Comparison of ENCODE assay signal across 8 mouse cellular contexts in the genomic region with DNA sequence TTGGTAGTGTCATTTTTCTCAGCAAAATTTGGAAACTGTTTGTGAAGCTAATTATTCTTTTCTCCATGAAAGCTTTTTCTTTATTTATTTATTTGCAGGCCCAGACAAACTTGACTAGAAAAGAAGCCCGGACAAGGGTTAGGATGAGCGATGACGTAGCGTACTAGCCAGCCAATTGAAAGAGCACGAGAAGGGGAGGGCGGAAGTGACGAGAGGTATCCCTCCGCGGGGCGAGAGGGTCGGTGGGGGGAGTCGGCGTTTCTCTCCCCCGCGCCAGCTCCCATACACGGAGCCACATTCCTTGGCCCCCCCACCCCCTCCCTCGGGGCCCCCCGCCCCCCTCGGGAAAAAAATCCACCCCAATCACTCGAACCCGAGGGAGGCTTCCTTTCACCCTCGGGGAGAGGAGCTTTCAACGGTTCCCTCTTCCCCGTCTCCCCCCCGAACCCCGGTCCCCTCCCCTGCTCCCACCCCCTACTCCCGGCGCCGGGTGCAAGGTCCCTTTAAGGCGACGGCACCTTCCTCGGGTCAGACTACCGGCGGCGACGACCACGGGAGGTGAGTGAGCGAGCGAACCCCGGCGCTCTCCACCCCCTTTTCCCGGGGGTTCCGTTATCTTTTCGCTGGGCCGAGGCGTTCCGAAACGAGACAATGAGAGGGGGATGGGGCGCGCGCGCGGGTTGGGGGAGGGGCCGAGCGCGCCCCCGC. TPM values are rescaled to one million over a fixed set of nuclear protein-coding genes. Genes with fewer than 3 reads are reported as not detected.
A peak's percentile ranks its signal among the peaks of the same experiment; 100 is the strongest.
DNase-seq lines count a peak whose midpoint lies in the region; ATAC-seq lines count a peak whose summit lies in the region.

A gene (plus strand): TSS at position 385 of the 708 bp plus-strand sequence.

- peak within 1 kb of the TSS; percentile 64 for H3K4me3 ChIP-seq in hindbrain, embryonic 11.5 days (ENCODE audit: low read depth, low read length)

- H3K36me3 ChIP-seq in hindbrain, embryonic 11.5 days (ENCODE audit: control insufficient read depth, insufficient read depth, low read length) = no peaks in the 10 kb centered on the region

- H3K9me3 ChIP-seq in hindbrain, embryonic 11.5 days (ENCODE audit: control insufficient read depth, low read length) = no peaks in the 10 kb centered on the region

- H3K27ac ChIP-seq in hindbrain, embryonic 11.5 days (ENCODE audit: low read depth, low read length) = peak within 1 kb of the TSS; percentile 97

- ATAC-seq in hindbrain, embryonic 11.5 days (ENCODE audit: low FRiP score) = peak; percentile 96

- H3K4me1 ChIP-seq in hindbrain, embryonic 11.5 days (replicated peaks; ENCODE audit: control insufficient read depth, insufficient read depth, low read length) = no peaks in the 10 kb centered on the region

- WGBS in hindbrain, embryonic 11.5 days = under 1% methylated on average over 38 of the region's 57 CpGs

- H3K4me2 ChIP-seq in hindbrain, embryonic 11.5 days (replicated peaks; ENCODE audit: low read depth, low read length) = peak within 1 kb of the TSS; percentile 48

- H3K27me3 ChIP-seq in hindbrain, embryonic 11.5 days (ENCODE audit: control insufficient read depth, insufficient read depth, low read length) = no peaks in the 10 kb centered on the region

- peak within 1 kb of the TSS; percentile 83 for H3K9ac ChIP-seq in hindbrain, embryonic 11.5 days (ENCODE audit: low read depth, low read length)

- peak; percentile 98 for DNase-seq in Muller cell, postnatal 12 days (ENCODE audit: inconsistent ontology term)
- DNase-seq in cerebellum, adult 9-11 months = peak; percentile 98
- peak; percentile 96 to 98 for DNase-seq in frontal cortex, adult 2 months (ENCODE audit: extremely low spot score in 1 of 2, low spot score in 1 of 2)
- DNase-seq in hindbrain, embryonic 11.5 days (ENCODE audit: low spot score) = peak; percentile 96
- DNase-seq in layer of hippocampus, postnatal 10 days (ENCODE audit: low spot score in 2 of 2) = peak; percentile 94 to 95
- DNase-seq in lung, postnatal 10 days = peak; percentile 99
- DNase-seq in ovary, postnatal 36 days (ENCODE audit: low spot score) = peak; percentile 93
- peak; percentile 94 for DNase-seq in thymus, postnatal 25 days

RNA-seq across cellular contexts. Expression of the gene that starts here (rescaled TPM):
- polyA plus RNA-seq in frontal cortex, adult 2 months (2012; rRNA removed) = 42.6 and 47.6 TPM in 2 replicates
- polyA plus RNA-seq in hindbrain, embryonic 11.5 days (2014; fragmentation: Nextera tagmentation; extraction: Ambion mirVana) = 23.8 and 24.3 TPM in 2 replicates
- 10 to 100 TPM; 56.0 to 57.3 TPM for total RNA-seq in layer of hippocampus, postnatal 10 days (2021)

Comparison
In these comparisons a context has a peak if more than half of its experiments do, and no peak if none do; other contexts are left out.
1. Peak in every context shown above with its lines: DNase-seq, ATAC-seq, H3K4me3 ChIP-seq and H3K27ac ChIP-seq.